Mouse (Mus musculus): ENCODE data around the gene 0610040J01Rik.

GRCm38 (mm10) chr5:63949195-63949594 is 137.0 kb downstream of the 0610040J01Rik start:
- TF ChIP-seq CTCF (IDR thresholded peaks at IDR 0.05; ENCODE audit: low read depth, low read length) (no peak), POLR2A (IDR thresholded peaks at IDR 0.05; ENCODE audit: borderline replicate concordance, low read depth, low read length) (no peak)

Measured in bone marrow macrophage, adult 2 months (primary cell).